Mouse (Mus musculus): ENCODE measurements at regions not wholly inside any gene's neighbourhood (a gene's known extent, or its start where the extent isn't known, plus 50 kb on each side); places are given as distances from the start of the nearest gene placed in this dataset.

DNA sequence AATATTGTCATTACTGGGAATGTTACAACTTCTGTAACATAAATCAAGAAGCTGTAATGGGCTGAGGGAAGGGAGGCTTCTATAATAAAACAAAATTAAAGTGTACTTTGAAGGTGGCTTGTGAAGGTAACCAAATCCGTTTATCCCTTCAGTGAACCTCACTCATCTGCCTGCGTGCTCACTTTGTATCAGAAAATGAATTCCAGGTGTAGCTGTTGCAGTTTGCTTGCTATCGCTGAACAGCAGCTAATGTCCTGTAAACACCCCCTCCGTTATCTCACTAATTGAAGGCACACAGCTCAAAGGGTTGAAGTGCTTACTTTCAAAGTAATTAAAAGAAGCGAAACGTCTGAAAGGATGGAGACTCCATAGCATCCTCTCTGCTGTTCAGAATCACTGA lies 547.2 kb upstream of the Adam34 start:
- Histone ChIP-seq H3K27ac (replicated peaks in 1 of 2; ENCODE audit: control insufficient read depth in 1 of 2, insufficient read depth in 1 of 2, low read depth in 2 of 2, low read length in 2 of 2) (no peak overlapping the region), H3K36me3 (ENCODE audit: control insufficient read depth, insufficient read depth, low read length) (no peaks in the 10 kb centered on the region), H3K4me2 (ENCODE audit: low read length) (no peak overlapping the region), H3K27me3 (ENCODE audit: control insufficient read depth, insufficient read depth, low read length) (no peaks in the 10 kb centered on the region), H3K4me3 (ENCODE audit: control insufficient read depth in 1 of 2, insufficient read depth in 1 of 2, low read depth in 1 of 2, low read length in 2 of 2) (no peak overlapping the region), H3K9ac (ENCODE audit: low read length) (no peak overlapping the region), H3K9me3 (ENCODE audit: control insufficient read depth, low read length) (no peaks in the 10 kb centered on the region), H3K4me1 (ENCODE audit: control insufficient read depth in 2 of 2, insufficient read depth in 2 of 2, low read length in 2 of 2) (no peaks in the 10 kb centered on the region)
- WGBS = 54% methylated on average over 6 of the region's 6 CpGs
- no peak for ATAC-seq (ENCODE audit: insufficient number of reproducible peaks, insufficient read depth, low FRiP score, low read depth)

DNA sequence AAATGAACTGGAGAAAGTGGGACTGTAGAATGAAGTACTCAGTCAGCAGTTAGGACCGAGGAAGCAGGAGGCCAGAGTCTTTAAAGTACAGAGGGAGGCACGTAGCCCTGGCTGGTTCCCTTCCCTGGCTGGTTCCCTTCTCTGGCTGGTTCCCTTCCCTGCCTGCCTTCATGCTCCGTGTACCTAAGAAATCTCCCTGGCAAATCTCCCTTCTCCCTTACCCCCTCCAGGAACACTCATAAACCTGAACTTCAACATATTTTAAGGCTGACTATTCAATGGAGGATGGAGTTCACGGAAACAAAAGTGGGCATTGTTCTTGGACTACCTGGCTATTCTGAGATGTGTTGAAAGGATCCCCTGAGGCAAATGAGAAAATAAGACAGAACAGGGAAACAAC lies 551.2 kb upstream of the Adam34 start:
- H3K4me3 ChIP-seq (ENCODE audit: control insufficient read depth in 1 of 2, insufficient read depth in 1 of 2, low read depth in 1 of 2, low read length in 2 of 2) = no peak overlapping the region
- no peaks in the 10 kb centered on the region for H3K36me3 ChIP-seq (ENCODE audit: control insufficient read depth, insufficient read depth, low read length)
- no peak overlapping the region for H3K4me2 ChIP-seq (ENCODE audit: low read length)
- 72% methylated on average over 4 of the region's 4 CpGs for WGBS
- no peaks in the 10 kb centered on the region for H3K4me1 ChIP-seq (ENCODE audit: control insufficient read depth in 2 of 2, insufficient read depth in 2 of 2, low read length in 2 of 2)
- H3K27me3 ChIP-seq (ENCODE audit: control insufficient read depth, insufficient read depth, low read length) = no peaks in the 10 kb centered on the region
- H3K27ac ChIP-seq (replicated peaks in 1 of 2; ENCODE audit: control insufficient read depth in 1 of 2, insufficient read depth in 1 of 2, low read depth in 2 of 2, low read length in 2 of 2) = no peak overlapping the region
- ATAC-seq (ENCODE audit: insufficient number of reproducible peaks, insufficient read depth, low FRiP score, low read depth) = no peak
- no peaks in the 10 kb centered on the region for H3K9me3 ChIP-seq (ENCODE audit: control insufficient read depth, low read length)
- H3K9ac ChIP-seq (ENCODE audit: low read length) = no peak overlapping the region

DNA sequence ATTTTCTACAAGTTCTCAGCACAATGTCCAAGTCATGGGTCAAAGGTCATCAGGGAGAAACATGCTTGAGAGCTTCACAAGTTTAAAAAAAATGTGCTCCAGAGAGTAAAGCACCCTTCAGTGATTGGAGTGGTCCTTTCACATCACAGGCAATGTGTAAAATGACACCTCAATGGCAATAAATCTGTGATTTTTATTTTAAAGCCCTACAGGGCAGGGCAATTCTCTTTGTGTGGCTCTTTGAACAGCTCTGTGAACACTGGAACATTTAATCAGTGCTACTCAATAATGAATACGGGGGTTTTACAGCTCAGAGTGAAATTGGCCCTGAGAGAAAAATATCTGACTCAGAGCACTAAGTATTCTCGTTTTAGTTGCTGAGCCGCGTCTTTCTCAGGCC lies 563.5 kb upstream of the Adam34 start:
- ATAC-seq (ENCODE audit: insufficient number of reproducible peaks, insufficient read depth, low FRiP score, low read depth) = no peak
- Histone ChIP-seq H3K4me1 (ENCODE audit: control insufficient read depth in 2 of 2, insufficient read depth in 2 of 2, low read length in 2 of 2) (no peaks in the 10 kb centered on the region), H3K9ac (ENCODE audit: low read length) (no peak overlapping the region), H3K36me3 (ENCODE audit: control insufficient read depth, insufficient read depth, low read length) (no peaks in the 10 kb centered on the region), H3K27ac (replicated peaks in 1 of 2; ENCODE audit: control insufficient read depth in 1 of 2, insufficient read depth in 1 of 2, low read depth in 2 of 2, low read length in 2 of 2) (no peak overlapping the region), H3K4me2 (ENCODE audit: low read length) (no peak overlapping the region), H3K27me3 (ENCODE audit: control insufficient read depth, insufficient read depth, low read length) (no peaks in the 10 kb centered on the region), H3K9me3 (ENCODE audit: control insufficient read depth, low read length) (no peaks in the 10 kb centered on the region), H3K4me3 (ENCODE audit: control insufficient read depth in 1 of 2, insufficient read depth in 1 of 2, low read depth in 1 of 2, low read length in 2 of 2) (no peak overlapping the region)
- WGBS = 82% methylated on average over 4 of the region's 4 CpGs

DNA sequence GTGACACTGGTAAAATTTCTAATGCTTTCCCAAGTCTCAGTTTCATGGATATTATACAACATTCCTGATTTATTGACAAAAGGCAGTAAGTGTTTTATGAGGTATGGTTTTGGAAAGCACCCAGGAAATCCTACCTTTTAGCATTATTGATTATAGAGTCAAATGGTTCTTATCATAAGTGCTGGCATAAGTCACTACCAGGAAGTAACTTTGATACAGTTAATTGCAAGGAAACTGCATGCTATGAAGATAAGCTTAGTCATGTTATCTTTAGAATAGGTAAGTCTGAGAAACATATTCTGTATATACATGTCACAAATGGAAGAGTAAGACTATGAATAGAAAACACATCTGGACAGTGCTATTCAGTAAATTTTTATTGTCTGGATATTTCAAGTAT lies 608.4 kb upstream of the Adam34 start:
- Histone ChIP-seq H3K9me3 (ENCODE audit: control insufficient read depth, low read length) (no peaks in the 10 kb centered on the region), H3K4me1 (ENCODE audit: control insufficient read depth in 2 of 2, insufficient read depth in 2 of 2, low read length in 2 of 2) (no peaks in the 10 kb centered on the region), H3K9ac (ENCODE audit: low read length) (no peak overlapping the region), H3K4me3 (ENCODE audit: control insufficient read depth in 1 of 2, insufficient read depth in 1 of 2, low read depth in 1 of 2, low read length in 2 of 2) (no peak overlapping the region), H3K4me2 (ENCODE audit: low read length) (no peak overlapping the region), H3K36me3 (ENCODE audit: control insufficient read depth, insufficient read depth, low read length) (no peaks in the 10 kb centered on the region), H3K27ac (replicated peaks in 1 of 2; ENCODE audit: control insufficient read depth in 1 of 2, insufficient read depth in 1 of 2, low read depth in 2 of 2, low read length in 2 of 2) (no peak overlapping the region), H3K27me3 (ENCODE audit: control insufficient read depth, insufficient read depth, low read length) (no peaks in the 10 kb centered on the region)
- ATAC-seq (ENCODE audit: insufficient number of reproducible peaks, insufficient read depth, low FRiP score, low read depth) = no peak

DNA sequence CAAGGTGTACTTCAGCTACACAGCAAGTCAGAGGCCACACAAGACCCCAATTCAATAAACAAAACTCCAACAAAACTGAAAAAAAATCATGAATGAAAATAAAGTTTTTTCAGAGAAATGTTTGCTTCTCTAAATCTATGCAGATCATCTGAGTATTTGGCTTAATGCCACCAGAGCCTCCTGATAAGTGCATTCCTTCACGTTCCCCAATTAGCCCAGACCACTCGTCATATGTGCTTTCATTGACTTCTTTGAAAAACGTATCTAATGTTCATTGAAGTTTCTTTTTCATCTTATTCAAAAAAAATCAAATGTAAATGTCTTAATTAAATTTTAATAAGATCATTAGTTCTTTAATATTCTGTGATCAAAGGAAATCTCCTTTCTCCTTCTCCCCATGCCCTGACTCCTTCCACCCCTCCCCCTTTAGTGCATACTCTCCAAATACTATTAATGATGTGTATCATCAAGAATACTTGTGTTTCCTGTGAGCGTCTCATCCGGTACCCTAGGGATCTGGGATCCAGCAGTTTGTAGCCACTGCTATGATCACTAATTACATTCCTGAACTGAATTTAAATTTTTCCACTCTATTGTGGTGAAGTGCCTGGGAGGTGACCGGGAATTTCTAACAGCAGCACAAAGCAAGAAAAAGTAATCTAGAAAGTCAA lies 600.8 kb upstream of the Fat1 start:
- no peaks in the 10 kb centered on the region for H3K36me3 ChIP-seq (ENCODE audit: control insufficient read depth, insufficient read depth, low read length)
- no peak overlapping the region for H3K4me3 ChIP-seq (ENCODE audit: control insufficient read depth in 1 of 2, insufficient read depth in 1 of 2, low read depth in 1 of 2, low read length in 2 of 2)
- no peaks in the 10 kb centered on the region for H3K4me1 ChIP-seq (ENCODE audit: control insufficient read depth in 2 of 2, insufficient read depth in 2 of 2, low read length in 2 of 2)
- H3K4me2 ChIP-seq (ENCODE audit: low read length) = no peak overlapping the region
- no peaks in the 10 kb centered on the region for H3K27me3 ChIP-seq (ENCODE audit: control insufficient read depth, insufficient read depth, low read length)
- no peak overlapping the region for H3K27ac ChIP-seq (replicated peaks in 1 of 2; ENCODE audit: control insufficient read depth in 1 of 2, insufficient read depth in 1 of 2, low read depth in 2 of 2, low read length in 2 of 2)
- H3K9ac ChIP-seq (ENCODE audit: low read length) = no peak overlapping the region
- no peaks in the 10 kb centered on the region for H3K9me3 ChIP-seq (ENCODE audit: control insufficient read depth, low read length)
- no peak for ATAC-seq (ENCODE audit: insufficient number of reproducible peaks, insufficient read depth, low FRiP score, low read depth)
- 73% methylated on average over 6 of the region's 6 CpGs for WGBS

DNA sequence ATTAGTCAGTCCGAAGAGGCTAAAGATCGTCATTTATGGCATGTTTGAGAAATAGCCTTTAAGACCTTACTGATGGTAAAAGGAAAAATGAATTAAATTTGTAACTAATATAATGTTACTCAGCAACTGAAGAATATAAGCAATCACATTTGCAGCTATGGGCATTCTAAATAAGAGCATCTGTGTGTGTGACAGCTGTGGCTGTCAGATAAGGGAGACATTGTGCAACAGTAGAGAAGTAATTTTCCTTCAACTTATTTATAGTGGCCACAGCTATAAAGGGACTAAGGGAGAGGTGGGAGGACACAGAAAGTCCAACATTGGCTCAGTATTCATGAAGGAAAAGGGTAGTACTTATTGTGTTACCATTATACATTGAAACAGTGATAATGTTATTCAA lies 591.8 kb upstream of the Fat1 start:
- Histone ChIP-seq H3K9me3 (ENCODE audit: control insufficient read depth, low read length) (no peaks in the 10 kb centered on the region), H3K4me2 (ENCODE audit: low read length) (no peak overlapping the region), H3K4me3 (ENCODE audit: control insufficient read depth in 1 of 2, insufficient read depth in 1 of 2, low read depth in 1 of 2, low read length in 2 of 2) (no peak overlapping the region), H3K27ac (replicated peaks in 1 of 2; ENCODE audit: control insufficient read depth in 1 of 2, insufficient read depth in 1 of 2, low read depth in 2 of 2, low read length in 2 of 2) (no peak overlapping the region), H3K27me3 (ENCODE audit: control insufficient read depth, insufficient read depth, low read length) (no peaks in the 10 kb centered on the region), H3K9ac (ENCODE audit: low read length) (no peak overlapping the region), H3K36me3 (ENCODE audit: control insufficient read depth, insufficient read depth, low read length) (no peaks in the 10 kb centered on the region), H3K4me1 (ENCODE audit: control insufficient read depth in 2 of 2, insufficient read depth in 2 of 2, low read length in 2 of 2) (peaks cover 0 to 3% of the 10 kb centered on the region in 2 experiments; a peak in 1 of 4 replicates)
- no peak for ATAC-seq (ENCODE audit: insufficient number of reproducible peaks, insufficient read depth, low FRiP score, low read depth)
- WGBS = 92% methylated on average over 2 of the region's 2 CpGs

DNA sequence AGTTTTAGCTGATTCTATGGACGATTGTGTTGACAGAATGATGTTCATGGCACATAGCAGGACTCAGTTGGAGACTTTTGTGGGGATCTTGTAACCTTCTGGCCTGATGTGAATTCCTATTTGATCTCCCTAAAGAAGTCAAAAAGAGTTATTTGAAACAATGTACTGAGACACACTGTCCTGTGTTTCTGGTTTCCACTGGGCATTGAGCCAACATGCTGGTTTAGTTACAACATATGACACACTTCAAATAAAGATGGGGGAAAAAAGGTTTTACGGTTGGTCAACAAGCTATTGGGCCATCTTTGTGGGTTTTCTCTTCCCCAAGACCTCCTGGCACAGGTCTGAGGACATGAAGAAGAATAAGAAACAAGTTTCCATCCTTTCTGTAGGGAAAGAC lies 591.3 kb upstream of the Fat1 start:
- H3K4me2 ChIP-seq (ENCODE audit: low read length) = no peak overlapping the region
- no peak overlapping the region for H3K27ac ChIP-seq (replicated peaks in 1 of 2; ENCODE audit: control insufficient read depth in 1 of 2, insufficient read depth in 1 of 2, low read depth in 2 of 2, low read length in 2 of 2)
- H3K4me1 ChIP-seq (ENCODE audit: control insufficient read depth in 2 of 2, insufficient read depth in 2 of 2, low read length in 2 of 2) = peaks cover 0 to 3% of the 10 kb centered on the region in 2 experiments; a peak in 1 of 4 replicates
- H3K36me3 ChIP-seq (ENCODE audit: control insufficient read depth, insufficient read depth, low read length) = no peaks in the 10 kb centered on the region
- no peak overlapping the region for H3K4me3 ChIP-seq (ENCODE audit: control insufficient read depth in 1 of 2, insufficient read depth in 1 of 2, low read depth in 1 of 2, low read length in 2 of 2)
- H3K9ac ChIP-seq (ENCODE audit: low read length) = no peak overlapping the region
- no peaks in the 10 kb centered on the region for H3K27me3 ChIP-seq (ENCODE audit: control insufficient read depth, insufficient read depth, low read length)
- 61% methylated on average over 2 of the region's 2 CpGs for WGBS
- ATAC-seq (ENCODE audit: insufficient number of reproducible peaks, insufficient read depth, low FRiP score, low read depth) = no peak
- no peaks in the 10 kb centered on the region for H3K9me3 ChIP-seq (ENCODE audit: control insufficient read depth, low read length)

DNA sequence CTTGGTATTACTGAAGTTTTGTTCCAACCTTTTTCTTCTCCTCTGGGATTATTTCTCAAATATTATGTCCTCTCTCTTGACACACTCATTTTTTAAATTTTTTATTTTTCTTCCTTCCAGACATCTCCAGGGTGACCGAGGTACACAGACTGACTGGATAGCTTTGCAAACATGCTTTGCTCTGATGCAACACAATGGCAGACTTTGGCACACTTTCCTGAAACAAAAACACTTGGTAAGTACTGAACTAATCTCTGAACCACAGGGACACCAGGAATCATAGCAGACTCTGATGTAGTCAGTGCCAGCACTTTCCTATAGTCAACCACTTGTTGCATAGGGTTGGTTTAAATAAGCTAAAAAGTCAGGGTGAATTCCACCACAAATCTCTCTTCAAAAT lies 587.8 kb upstream of the Fat1 start:
- H3K4me2 ChIP-seq (ENCODE audit: low read length) = no peak overlapping the region
- no peaks in the 10 kb centered on the region for H3K36me3 ChIP-seq (ENCODE audit: control insufficient read depth, insufficient read depth, low read length)
- H3K27me3 ChIP-seq (ENCODE audit: control insufficient read depth, insufficient read depth, low read length) = no peaks in the 10 kb centered on the region
- no peak overlapping the region for H3K9ac ChIP-seq (ENCODE audit: low read length)
- WGBS = 70% methylated on average over 1 of the region's 1 CpGs
- no peak for ATAC-seq (ENCODE audit: insufficient number of reproducible peaks, insufficient read depth, low FRiP score, low read depth)
- H3K4me1 ChIP-seq (ENCODE audit: control insufficient read depth in 2 of 2, insufficient read depth in 2 of 2, low read length in 2 of 2) = peaks cover 0 to 3% of the 10 kb centered on the region in 2 experiments; a peak in 1 of 4 replicates
- no peaks in the 10 kb centered on the region for H3K9me3 ChIP-seq (ENCODE audit: control insufficient read depth, low read length)
- H3K27ac ChIP-seq (replicated peaks in 1 of 2; ENCODE audit: control insufficient read depth in 1 of 2, insufficient read depth in 1 of 2, low read depth in 2 of 2, low read length in 2 of 2) = no peak overlapping the region
- H3K4me3 ChIP-seq (ENCODE audit: control insufficient read depth in 1 of 2, insufficient read depth in 1 of 2, low read depth in 1 of 2, low read length in 2 of 2) = no peak overlapping the region
